Mouse (Mus musculus) left cerebral cortex, adult 2 months (tissue): Measurements from ENCODE around the gene Zfp551. TPM values are rescaled to one million over a fixed set of nuclear protein-coding genes. Genes with fewer than 3 reads are reported as not detected.

Experiments
- DNase-seq, 2 experiments: peaks; one replicate each; pipeline ENCODE4 v3.0.0; 2021 to 2022; ENCODE audit warnings: low spot score in 2 of 2, mixed read lengths in 1 of 2; ENCODE audit errors: extremely low spot score in 1 of 2
- H3K27ac ChIP-seq: fragments of 200-600 bp; 2 replicates; pipeline ENCODE4 v1.8.1; 2022
- H3K4me3 ChIP-seq: fragments of 200-600 bp; 2 replicates; pipeline ENCODE4 v1.8.1; 2022
- CTCF ChIP-seq: fragments of 200-600 bp; IDR thresholded peaks from 2 replicates; pipeline ENCODE4 v1.8.1; 2022; ENCODE audit warnings: antibody characterized with exemption, mild to moderate bottlenecking, moderate library complexity
- intact Hi-C: fragments of 180-260 bp; cut with DNase I; formaldehyde crosslinking; loops from one replicate; pipeline ENCODE4 v1.15.1; 2025
- long read RNA-seq, 2 experiments: library from polyadenylated mRNA; stranded (forward); transcript quantifications; one replicate each; pipeline ENCODE4 v2.0.0; 2021; ENCODE audit warnings: borderline mapping rate in 2 of 2
- total RNA-seq, 2 experiments: library from RNA; stranded (reverse); gene quantifications; 2 replicates each; pipeline ENCODE4 v1.2.3; 2021

The Zfp551 gene
- total RNA-seq, result 1 to 10 TPM; 8.6 to 8.7 TPM
- long read RNA-seq, experiment 1, transcript Zfp551-201 (4 exons, 2,591 nt), result major isoform, 5 of 6 reads
- long read RNA-seq, experiment 1, partial matches to known transcripts, result 0 of 6 reads
- long read RNA-seq, experiment 1, other reads (novel, unspliced or antisense), result 1 of 6 reads
- long read RNA-seq, experiment 2, partial matches to known transcripts, result 0 of 6 reads
- long read RNA-seq, experiment 2, other reads (novel, unspliced or antisense), result 0 of 6 reads

GRCm38 (mm10) chr7:12422245-12422849 is at the start of gene Zfp551:
TSS of gene Zfp551 (minus strand) at chr7:12422751.
- Histone ChIP-seq H3K4me3 (peak within 1 kb of the TSS; percentile 71), H3K27ac (peak within 1 kb of the TSS; percentile 77)
- DNase-seq, result peak; percentile 44 to 57
- intact Hi-C loops, result loop anchor here (2.0 to 10.0 kb wide), 4 partner anchors 56 to 460 kb away; partner anchors contain the start of genes Zfp110, Zfp128 and Zfp606
- TF ChIP-seq CTCF, result no peak

- H3K4me3 ChIP-seq, result peak overlapping the region; percentile 71
- peak overlapping the region; percentile 77; the same call in 1 of the 2 replicates for H3K27ac ChIP-seq
- intact Hi-C loops, result loop anchor here (2.0 to 10.0 kb wide), 4 partner anchors 56 to 459 kb away; partner anchors contain the start of genes Zfp110, Zfp128 and Zfp606
- DNase-seq, result no peak
- no peak for TF ChIP-seq CTCF
Measured at GRCm38 (mm10) chr7:12422855-12423254, 304 bp upstream of the Zfp551 start.

GRCm38 (mm10) chr7:12421741-12422140 is 810 bp downstream of the Zfp551 start:
- DNase-seq, result peak in 1 of 2 experiments; percentile 8
- no peak for TF ChIP-seq CTCF
- Histone ChIP-seq H3K4me3 (peak overlapping the region; percentile 71), H3K27ac (no peak overlapping the region)
- intact Hi-C loops, result loop anchor here (2.0 to 10.0 kb wide), 4 partner anchors 57 to 461 kb away; partner anchors contain the start of genes Zfp110, Zfp128 and Zfp606

- no peak for DNase-seq
- no peak within 1 kb of the TSS for H3K27ac ChIP-seq
- intact Hi-C loops, result no loop called here
- H3K4me3 ChIP-seq, result no peak within 1 kb of the TSS
- TF ChIP-seq CTCF, result no peak
Measured at GRCm38 (mm10) chr7:12369173-12369572, 53.4 kb downstream of the Zfp551 start, which contains the start of gene Vmn1r84. TSS of gene Vmn1r84 (minus strand) at chr7:12369273.

Other genes starting within 250 kb of the Zfp551 start
- gene Vmn1r80, start 233.5 kb downstream of the Zfp551 start, total RNA-seq, result not detected
- under 1 TPM in 1 of 2 experiments, not detected in 1; 0.05 TPM for gene Vmn1r81, start 154.5 kb downstream of the Zfp551 start, total RNA-seq
- not detected for gene Vmn1r82, start 122.3 kb downstream of the Zfp551 start, total RNA-seq
- under 1 TPM in 1 of 2 experiments, not detected in 1; 0.11 TPM for gene Vmn1r83, start 93.3 kb downstream of the Zfp551 start, total RNA-seq
- not detected for gene Vmn1r84, start 53.5 kb downstream of the Zfp551 start, total RNA-seq
- 10 to 100 TPM; 13.4 to 15.1 TPM for gene Zfp606, start 55.5 kb upstream of the Zfp551 start, total RNA-seq
- not detected for gene 2900092C05Rik, start 89.8 kb upstream of the Zfp551 start, total RNA-seq
- under 1 TPM; 0.05 TPM for gene Vmn2r53, start 186.0 kb upstream of the Zfp551 start, total RNA-seq
- not detected for gene Vmn2r54, start 217.6 kb upstream of the Zfp551 start, total RNA-seq